Mouse (Mus musculus): Measurements from ENCODE around the gene Tmem234. TPM values are rescaled to one million over a fixed set of nuclear protein-coding genes. Genes with fewer than 3 reads are reported as not detected.

Gene Tmem234
- polyA plus RNA-seq, 1 experiment from 2014 or later, result 175 TPM

DNA sequence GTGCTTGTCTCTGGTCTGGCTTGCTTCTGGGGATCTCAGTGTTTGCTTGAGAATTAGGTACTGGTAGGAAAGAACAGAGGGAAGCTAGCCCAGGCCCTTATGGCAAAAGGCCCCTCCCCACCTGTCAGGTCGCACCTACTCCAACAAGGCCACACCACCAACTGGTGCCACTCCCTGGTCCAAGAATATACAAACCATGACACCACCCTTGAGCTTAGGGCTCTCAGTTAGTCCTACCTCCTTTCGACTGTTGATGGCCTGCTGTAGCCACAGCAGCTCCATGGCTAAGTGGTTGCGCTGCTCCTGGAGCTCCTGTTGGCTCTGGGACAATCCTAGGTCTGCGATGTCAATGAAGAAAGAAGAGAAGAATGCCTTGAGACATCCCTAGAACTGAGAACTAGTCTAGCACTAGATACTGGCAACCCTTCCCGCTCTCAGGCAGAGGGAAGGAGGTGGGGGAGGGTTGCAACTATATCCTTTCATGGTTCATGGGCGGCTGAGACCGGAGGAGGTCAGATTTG is 16.7 kb downstream of the Tmem234 start:
- H3K9ac ChIP-seq, result no peak overlapping the region
- H3K4me3 ChIP-seq, result no peak overlapping the region

GRCm38 (mm10) chr4:129618031-129618430 is 17.6 kb downstream of the Tmem234 start:
- H3K27me3 ChIP-seq (replicated peaks), result no peaks in the 10 kb centered on the region
- H3K27ac ChIP-seq, result no peak overlapping the region
- H3K9me3 ChIP-seq, result no peaks in the 10 kb centered on the region
- WGBS, result 93% methylated on average over 5 of the region's 5 CpGs
- peaks cover 19% of the 10 kb centered on the region; the same call in 1 of the 2 replicates for H3K36me3 ChIP-seq
- ATAC-seq (ENCODE audit: low FRiP score, low read depth), result no peak
- peak overlapping the region; percentile 85 for H3K4me2 ChIP-seq (replicated peaks)
- H3K9ac ChIP-seq, result peak overlapping the region; percentile 67; the same call in 1 of the 2 replicates
- peak overlapping the region; percentile 46 for H3K4me3 ChIP-seq
- peaks cover 17% of the 10 kb centered on the region for H3K4me1 ChIP-seq

More for the DNA sequence above, 16.7 kb downstream of the Tmem234 start:
- Histone ChIP-seq H3K9me3 (no peaks in the 10 kb centered on the region), H3K36me3 (peaks cover 19% of the 10 kb centered on the region; the same call in 1 of the 2 replicates), H3K27me3 (replicated peaks) (no peaks in the 10 kb centered on the region), H3K4me1 (peaks cover 8% of the 10 kb centered on the region), H3K4me2 (replicated peaks) (no peak overlapping the region), H3K27ac (no peak overlapping the region)
- ATAC-seq (ENCODE audit: low FRiP score, low read depth), result no peak
- WGBS, result 97% methylated on average over 7 of the region's 7 CpGs

GRCm38 (mm10) chr4:129618786-129619691 is 18.6 kb downstream of the Tmem234 start, which contains the start of gene Iqcc:
Iqcc (minus strand) TSS chr4:129619099.
- H3K4me3 ChIP-seq, result peak within 1 kb of the TSS; percentile 46
- no peaks in the 10 kb centered on the region for H3K9me3 ChIP-seq
- peak; percentile 82 for ATAC-seq (ENCODE audit: low FRiP score, low read depth)
- 0 out of 2 replicates have a peak within 1 kb of the TSS, but pooled peaks have one; percentile 1 for H3K27ac ChIP-seq
- H3K4me2 ChIP-seq (replicated peaks), result peak within 1 kb of the TSS; percentile 85
- 6% methylated on average over 44 of the region's 44 CpGs for WGBS
- peaks cover 19% of the 10 kb centered on the region for H3K4me1 ChIP-seq
- H3K27me3 ChIP-seq (replicated peaks), result no peaks in the 10 kb centered on the region
- H3K36me3 ChIP-seq, result peaks cover 19% of the 10 kb centered on the region; the same call in 1 of the 2 replicates
- H3K9ac ChIP-seq, result peak within 1 kb of the TSS; percentile 67

GRCm38 (mm10) chr4:129620419-129621282 is 20.2 kb downstream of the Tmem234 start:
- Histone ChIP-seq H3K27me3 (replicated peaks) (no peaks in the 10 kb centered on the region), H3K27ac (no peak overlapping the region), H3K4me1 (peaks cover 34% of the 10 kb centered on the region), H3K9me3 (no peaks in the 10 kb centered on the region), H3K4me2 (replicated peaks) (no peak overlapping the region), H3K36me3 (peaks cover 19% of the 10 kb centered on the region; the same call in 1 of the 2 replicates), H3K9ac (no peak overlapping the region), H3K4me3 (no peak overlapping the region)
- ATAC-seq (ENCODE audit: low FRiP score, low read depth), result no peak
- 85% methylated on average over 11 of the region's 11 CpGs for WGBS

DNA sequence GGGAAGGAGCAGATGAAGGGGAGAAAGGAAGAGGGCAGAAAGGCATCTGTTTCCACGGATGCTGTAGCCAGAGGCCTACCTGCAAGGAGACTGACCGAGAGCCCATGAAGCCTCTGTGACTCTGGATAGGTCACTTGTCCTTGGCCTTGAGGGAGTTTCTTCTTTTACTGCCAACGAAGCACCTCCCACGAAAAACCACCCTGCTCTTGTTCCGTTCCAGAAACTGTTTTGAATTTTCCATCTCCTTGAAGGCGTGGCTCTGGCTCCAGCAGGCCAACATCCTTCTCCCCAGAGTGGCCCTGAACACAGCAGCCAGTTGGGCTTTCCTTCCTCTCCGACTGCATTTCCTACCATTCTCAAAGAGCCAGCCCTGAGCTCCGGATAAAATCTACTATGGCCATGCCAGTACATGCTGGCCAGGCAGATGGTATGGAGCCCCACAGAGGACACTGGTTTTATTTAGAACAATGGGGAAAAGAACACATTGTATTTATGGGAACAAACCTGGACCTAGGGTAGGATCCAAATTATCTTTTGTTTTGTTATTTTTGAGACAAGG is 20.9 kb downstream of the Tmem234 start:
- Histone ChIP-seq H3K4me3 (no peak overlapping the region), H3K27ac (no peak overlapping the region), H3K9ac (no peak overlapping the region), H3K4me1 (peaks cover 35% of the 10 kb centered on the region), H3K27me3 (replicated peaks) (no peaks in the 10 kb centered on the region), H3K36me3 (peaks cover 15% of the 10 kb centered on the region), H3K4me2 (replicated peaks) (no peak overlapping the region), H3K9me3 (no peaks in the 10 kb centered on the region)
- WGBS, result 84% methylated on average over 8 of the region's 8 CpGs
- no peak for ATAC-seq (ENCODE audit: low FRiP score, low read depth)

GRCm38 (mm10) chr4:129622120-129622802 is 21.8 kb downstream of the Tmem234 start:
- no peak for ATAC-seq (ENCODE audit: low FRiP score, low read depth)
- Histone ChIP-seq H3K4me2 (replicated peaks) (peak overlapping the region; percentile 83), H3K27ac (no peak overlapping the region), H3K4me1 (peaks cover 35% of the 10 kb centered on the region), H3K9me3 (no peaks in the 10 kb centered on the region), H3K4me3 (peak overlapping the region; percentile 63; the same call in 1 of the 2 replicates), H3K9ac (peak overlapping the region; percentile 76), H3K27me3 (replicated peaks) (no peaks in the 10 kb centered on the region), H3K36me3 (peaks cover 16% of the 10 kb centered on the region)
- 78% methylated on average over 11 of the region's 11 CpGs for WGBS

- no peak for ATAC-seq (ENCODE audit: low FRiP score, low read depth)
- Histone ChIP-seq H3K36me3 (peaks cover 23% of the 10 kb centered on the region), H3K9me3 (no peaks in the 10 kb centered on the region), H3K9ac (peak overlapping the region; percentile 76), H3K27me3 (replicated peaks) (no peaks in the 10 kb centered on the region), H3K4me2 (replicated peaks) (peak overlapping the region; percentile 83), H3K27ac (peak overlapping the region; percentile 74; the same call in 1 of the 2 replicates), H3K4me3 (peak overlapping the region; percentile 63), H3K4me1 (peaks cover 33% of the 10 kb centered on the region)
- 20% methylated on average over 8 of the region's 8 CpGs for WGBS
These were observed 22.5 kb downstream of the Tmem234 start for GRCm38 (mm10) chr4:129622803-129623535.

- ATAC-seq (ENCODE audit: low FRiP score, low read depth), result 0 out of 2 replicates have a peak, but pooled peaks have one; percentile 15
- peaks cover 30% of the 10 kb centered on the region for H3K36me3 ChIP-seq
- WGBS, result under 1% methylated on average over 10 of the region's 10 CpGs
- peak within 1 kb of the TSS; percentile 76 for H3K9ac ChIP-seq
- H3K9me3 ChIP-seq, result no peaks in the 10 kb centered on the region
- peak within 1 kb of the TSS; percentile 83 for H3K4me2 ChIP-seq (replicated peaks)
- peaks cover 27% of the 10 kb centered on the region for H3K4me1 ChIP-seq
- H3K27ac ChIP-seq, result peak within 1 kb of the TSS; percentile 74
- H3K27me3 ChIP-seq (replicated peaks), result no peaks in the 10 kb centered on the region
- peak within 1 kb of the TSS; percentile 63 for H3K4me3 ChIP-seq
These were observed 23.2 kb downstream of the Tmem234 start, which contains the start of gene Ccdc28b for GRCm38 (mm10) chr4:129623681-129624091. Ccdc28b (minus strand) TSS chr4:129623947.

DNA sequence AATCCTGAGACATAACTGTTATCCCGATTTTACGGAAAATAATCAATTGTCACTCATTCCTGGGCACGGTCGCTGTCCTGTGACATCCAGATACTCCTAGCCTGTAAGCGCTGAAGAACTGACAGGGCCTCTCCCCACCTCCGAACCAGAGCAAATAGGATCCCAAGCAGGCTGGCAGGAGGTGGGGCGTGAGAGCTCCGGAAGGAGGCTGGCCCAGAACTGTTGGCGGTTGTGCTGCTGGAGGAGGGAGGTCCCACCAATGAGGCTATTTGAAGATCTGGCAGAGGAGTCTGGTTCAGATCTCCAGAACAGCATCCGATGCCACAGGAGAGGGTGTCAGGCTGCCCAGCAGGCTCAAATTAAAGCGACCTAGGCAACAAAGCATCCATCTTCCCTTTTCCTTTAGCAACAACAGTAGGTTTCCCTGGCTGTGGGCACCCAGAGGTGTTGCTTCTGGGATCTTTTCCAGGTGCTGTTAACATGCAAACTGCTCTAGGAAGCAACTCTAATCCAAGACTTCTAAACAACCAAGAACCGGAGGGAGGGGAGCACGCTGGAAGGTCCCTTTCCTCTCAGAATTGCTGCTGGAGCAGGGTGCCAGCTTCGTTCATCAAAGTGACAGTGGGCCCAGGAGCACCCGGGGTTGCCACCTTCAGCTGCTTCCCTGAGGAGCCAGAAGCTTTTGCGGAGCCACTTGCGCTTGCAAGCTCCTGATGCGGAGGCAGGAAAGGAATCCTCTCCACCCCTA is 24.0 kb downstream of the Tmem234 start:
- H3K27me3 ChIP-seq (replicated peaks), result no peaks in the 10 kb centered on the region
- peak overlapping the region; percentile 74 for H3K27ac ChIP-seq
- ATAC-seq (ENCODE audit: low FRiP score, low read depth), result peak; percentile 86
- WGBS, result 1% methylated on average over 18 of the region's 18 CpGs
- peak overlapping the region; percentile 63 for H3K4me3 ChIP-seq
- H3K9ac ChIP-seq, result peak overlapping the region; percentile 76
- H3K4me1 ChIP-seq, result peaks cover 27% of the 10 kb centered on the region
- H3K4me2 ChIP-seq (replicated peaks), result peak overlapping the region; percentile 83
- peaks cover 38% of the 10 kb centered on the region for H3K36me3 ChIP-seq
- H3K9me3 ChIP-seq, result no peaks in the 10 kb centered on the region

- WGBS, result 3% methylated on average over 6 of the region's 6 CpGs
- Histone ChIP-seq H3K4me3 (peak overlapping the region; percentile 63), H3K27ac (peak overlapping the region; percentile 74), H3K9ac (peak overlapping the region; percentile 36), H3K36me3 (peaks cover 42% of the 10 kb centered on the region), H3K9me3 (no peaks in the 10 kb centered on the region), H3K4me2 (replicated peaks) (peak overlapping the region; percentile 83), H3K4me1 (peaks cover 27% of the 10 kb centered on the region), H3K27me3 (replicated peaks) (no peaks in the 10 kb centered on the region)
- peak; percentile 23; the same call in 1 of the 2 replicates for ATAC-seq (ENCODE audit: low FRiP score, low read depth)
These were observed 24.5 kb downstream of the Tmem234 start for GRCm38 (mm10) chr4:129625029-129625370.

Measured in neural tube, embryonic 12.5 days (tissue).